Mouse (Mus musculus): ENCODE measurements around the gene Las1l. TPM values are rescaled to one million over a fixed set of nuclear protein-coding genes. Genes with fewer than 3 reads are reported as not detected.

Gene Las1l
- 108 TPM for polyA plus RNA-seq (2017; shearing (Covaris generic))

GRCm38 (mm10) chrX:95956497-95957293 is at the start of gene Las1l:
Gene Las1l (minus strand): TSS chrX:95956962.

Other genes starting within 250 kb of the Las1l start
- gene Zc3h12b, start 245.3 kb downstream of the Las1l start, polyA plus RNA-seq (2017; shearing (Covaris generic)): 2.3 TPM
- 1,178 TPM for gene Msn, start 139.1 kb upstream of the Las1l start, polyA plus RNA-seq (2017; shearing (Covaris generic))